Mouse (Mus musculus): ENCODE data around the gene Txndc15. TPM values are rescaled to one million over a fixed set of nuclear protein-coding genes. Genes with fewer than 3 reads are reported as not detected.

Txndc15 gene
- polyA plus RNA-seq, 1 experiment from 2014 or later: 71.3 TPM

- H3K27me3 ChIP-seq (replicated peaks; ENCODE audit: control insufficient read depth, insufficient read depth, low read length): no peaks in the 10 kb centered on the region
- 4% methylated on average over 4 of the region's 4 CpGs for WGBS
- ATAC-seq: no peak
Measured at GRCm38 (mm10) chr13:55726598-55727119, 12.2 kb downstream of the Txndc15 start.

GRCm38 (mm10) chr13:55727120-55727838, 12.8 kb downstream of the Txndc15 start, which contains the start of gene Pcbd2:
Gene Pcbd2 (plus strand): TSS chr13:55727368.
- Histone ChIP-seq H3K36me3 (ENCODE audit: control insufficient read depth, insufficient read depth, low read length) (no peaks in the 10 kb centered on the region), H3K4me1 (ENCODE audit: control insufficient read depth, insufficient read depth, low read length) (no peaks in the 10 kb centered on the region), H3K4me3 (ENCODE audit: low read length) (peak within 1 kb of the TSS; percentile 68), H3K9ac (ENCODE audit: low read depth, low read length) (peak within 1 kb of the TSS; percentile 84), H3K4me2 (ENCODE audit: low read depth, low read length) (peak within 1 kb of the TSS; percentile 69), H3K27ac (ENCODE audit: low read length) (peak within 1 kb of the TSS; percentile 99), H3K9me3 (ENCODE audit: control insufficient read depth, low read length) (no peaks in the 10 kb centered on the region), H3K27me3 (replicated peaks; ENCODE audit: control insufficient read depth, insufficient read depth, low read length) (no peaks in the 10 kb centered on the region)
- under 1% methylated on average over 73 of the region's 73 CpGs for WGBS
- peak; percentile 93 for ATAC-seq

More at GRCm38 (mm10) chr13:55726598-55727119, 12.2 kb downstream of the Txndc15 start:
- Histone ChIP-seq H3K4me1 (ENCODE audit: control insufficient read depth, insufficient read depth, low read length) (no peaks in the 10 kb centered on the region), H3K36me3 (ENCODE audit: control insufficient read depth, insufficient read depth, low read length) (no peaks in the 10 kb centered on the region), H3K9ac (ENCODE audit: low read depth, low read length) (peak overlapping the region; percentile 84), H3K27ac (ENCODE audit: low read length) (peak overlapping the region; percentile 99), H3K4me2 (ENCODE audit: low read depth, low read length) (peak overlapping the region; percentile 69), H3K9me3 (ENCODE audit: control insufficient read depth, low read length) (no peaks in the 10 kb centered on the region), H3K4me3 (ENCODE audit: low read length) (peak overlapping the region; percentile 68)

- H3K9ac ChIP-seq (ENCODE audit: low read depth, low read length): peak overlapping the region; percentile 84
- H3K4me2 ChIP-seq (ENCODE audit: low read depth, low read length): peak overlapping the region; percentile 69
- ATAC-seq: peak; percentile 86
- H3K4me1 ChIP-seq (ENCODE audit: control insufficient read depth, insufficient read depth, low read length): no peaks in the 10 kb centered on the region
- peak overlapping the region; percentile 68 for H3K4me3 ChIP-seq (ENCODE audit: low read length)
- H3K27ac ChIP-seq (ENCODE audit: low read length): peak overlapping the region; percentile 99
- H3K9me3 ChIP-seq (ENCODE audit: control insufficient read depth, low read length): no peaks in the 10 kb centered on the region
- no peaks in the 10 kb centered on the region for H3K27me3 ChIP-seq (replicated peaks; ENCODE audit: control insufficient read depth, insufficient read depth, low read length)
- H3K36me3 ChIP-seq (ENCODE audit: control insufficient read depth, insufficient read depth, low read length): no peaks in the 10 kb centered on the region
- 1% methylated on average over 19 of the region's 19 CpGs for WGBS
Measured at GRCm38 (mm10) chr13:55727839-55728238, 13.4 kb downstream of the Txndc15 start.

- Histone ChIP-seq H3K9me3 (ENCODE audit: control insufficient read depth, low read length) (no peaks in the 10 kb centered on the region), H3K36me3 (ENCODE audit: control insufficient read depth, insufficient read depth, low read length) (no peaks in the 10 kb centered on the region), H3K9ac (ENCODE audit: low read depth, low read length) (no peak overlapping the region), H3K27ac (ENCODE audit: low read length) (no peak overlapping the region), H3K4me1 (ENCODE audit: control insufficient read depth, insufficient read depth, low read length) (no peaks in the 10 kb centered on the region), H3K4me3 (ENCODE audit: low read length) (no peak overlapping the region), H3K4me2 (ENCODE audit: low read depth, low read length) (no peak overlapping the region), H3K27me3 (replicated peaks; ENCODE audit: control insufficient read depth, insufficient read depth, low read length) (no peaks in the 10 kb centered on the region)
- WGBS: 91% methylated on average over 7 of the region's 7 CpGs
- no peak for ATAC-seq
Measured at GRCm38 (mm10) chr13:55730716-55731115, 16.3 kb downstream of the Txndc15 start.

- Histone ChIP-seq H3K4me3 (ENCODE audit: low read length) (no peak overlapping the region), H3K36me3 (ENCODE audit: control insufficient read depth, insufficient read depth, low read length) (no peaks in the 10 kb centered on the region), H3K9me3 (ENCODE audit: control insufficient read depth, low read length) (no peaks in the 10 kb centered on the region), H3K27ac (ENCODE audit: low read length) (no peak overlapping the region), H3K9ac (ENCODE audit: low read depth, low read length) (no peak overlapping the region), H3K4me1 (ENCODE audit: control insufficient read depth, insufficient read depth, low read length) (no peaks in the 10 kb centered on the region), H3K4me2 (ENCODE audit: low read depth, low read length) (no peak overlapping the region), H3K27me3 (replicated peaks; ENCODE audit: control insufficient read depth, insufficient read depth, low read length) (no peaks in the 10 kb centered on the region)
- 87% methylated on average over 2 of the region's 2 CpGs for WGBS
- ATAC-seq: no peak
Measured at GRCm38 (mm10) chr13:55732121-55732520, 17.7 kb downstream of the Txndc15 start.

- Histone ChIP-seq H3K4me2 (ENCODE audit: low read depth, low read length) (no peak overlapping the region), H3K36me3 (ENCODE audit: control insufficient read depth, insufficient read depth, low read length) (no peaks in the 10 kb centered on the region), H3K4me1 (ENCODE audit: control insufficient read depth, insufficient read depth, low read length) (no peaks in the 10 kb centered on the region), H3K4me3 (ENCODE audit: low read length) (no peak overlapping the region), H3K9ac (ENCODE audit: low read depth, low read length) (no peak overlapping the region), H3K9me3 (ENCODE audit: control insufficient read depth, low read length) (no peaks in the 10 kb centered on the region), H3K27me3 (replicated peaks; ENCODE audit: control insufficient read depth, insufficient read depth, low read length) (no peaks in the 10 kb centered on the region), H3K27ac (ENCODE audit: low read length) (no peak overlapping the region)
- ATAC-seq: peak; percentile 89
- WGBS: 61% methylated on average over 22 of the region's 22 CpGs
Measured at GRCm38 (mm10) chr13:55733628-55734502, 19.4 kb downstream of the Txndc15 start.

- H3K36me3 ChIP-seq (ENCODE audit: control insufficient read depth, insufficient read depth, low read length): no peaks in the 10 kb centered on the region
- no peaks in the 10 kb centered on the region for H3K9me3 ChIP-seq (ENCODE audit: control insufficient read depth, low read length)
- no peak for ATAC-seq
- WGBS: 88% methylated on average over 8 of the region's 8 CpGs
- no peak overlapping the region for H3K4me2 ChIP-seq (ENCODE audit: low read depth, low read length)
- H3K9ac ChIP-seq (ENCODE audit: low read depth, low read length): no peak overlapping the region
- H3K27me3 ChIP-seq (replicated peaks; ENCODE audit: control insufficient read depth, insufficient read depth, low read length): no peaks in the 10 kb centered on the region
- no peaks in the 10 kb centered on the region for H3K4me1 ChIP-seq (ENCODE audit: control insufficient read depth, insufficient read depth, low read length)
- no peak overlapping the region for H3K4me3 ChIP-seq (ENCODE audit: low read length)
- no peak overlapping the region for H3K27ac ChIP-seq (ENCODE audit: low read length)
Measured at GRCm38 (mm10) chr13:55737885-55738284, 23.4 kb downstream of the Txndc15 start.

- no peak for ATAC-seq
Measured at GRCm38 (mm10) chr13:55742306-55742705, 27.9 kb downstream of the Txndc15 start.

GRCm38 (mm10) chr13:55754380-55754779, 39.9 kb downstream of the Txndc15 start:
- Histone ChIP-seq H3K27ac (ENCODE audit: low read length) (no peak overlapping the region), H3K36me3 (ENCODE audit: control insufficient read depth, insufficient read depth, low read length) (no peaks in the 10 kb centered on the region), H3K4me2 (ENCODE audit: low read depth, low read length) (no peak overlapping the region), H3K4me1 (ENCODE audit: control insufficient read depth, insufficient read depth, low read length) (peaks cover 8% of the 10 kb centered on the region; the same call in 1 of the 2 replicates), H3K9me3 (ENCODE audit: control insufficient read depth, low read length) (no peaks in the 10 kb centered on the region), H3K9ac (ENCODE audit: low read depth, low read length) (no peak overlapping the region), H3K27me3 (replicated peaks; ENCODE audit: control insufficient read depth, insufficient read depth, low read length) (no peaks in the 10 kb centered on the region), H3K4me3 (ENCODE audit: low read length) (no peak overlapping the region)
- 63% methylated on average over 13 of the region's 13 CpGs for WGBS
- no peak for ATAC-seq

More at GRCm38 (mm10) chr13:55742306-55742705, 27.9 kb downstream of the Txndc15 start:
- Histone ChIP-seq H3K4me3 (ENCODE audit: low read length) (no peak overlapping the region), H3K4me2 (ENCODE audit: low read depth, low read length) (no peak overlapping the region), H3K36me3 (ENCODE audit: control insufficient read depth, insufficient read depth, low read length) (no peaks in the 10 kb centered on the region), H3K27ac (ENCODE audit: low read length) (no peak overlapping the region), H3K9me3 (ENCODE audit: control insufficient read depth, low read length) (no peaks in the 10 kb centered on the region), H3K4me1 (ENCODE audit: control insufficient read depth, insufficient read depth, low read length) (no peaks in the 10 kb centered on the region), H3K9ac (ENCODE audit: low read depth, low read length) (no peak overlapping the region), H3K27me3 (replicated peaks; ENCODE audit: control insufficient read depth, insufficient read depth, low read length) (no peaks in the 10 kb centered on the region)
- WGBS: 72% methylated on average over 8 of the region's 8 CpGs

Data from intestine, embryonic 16.5 days (tissue).